ENCODE assay signal across 10 mouse cellular contexts in the genomic region with DNA sequence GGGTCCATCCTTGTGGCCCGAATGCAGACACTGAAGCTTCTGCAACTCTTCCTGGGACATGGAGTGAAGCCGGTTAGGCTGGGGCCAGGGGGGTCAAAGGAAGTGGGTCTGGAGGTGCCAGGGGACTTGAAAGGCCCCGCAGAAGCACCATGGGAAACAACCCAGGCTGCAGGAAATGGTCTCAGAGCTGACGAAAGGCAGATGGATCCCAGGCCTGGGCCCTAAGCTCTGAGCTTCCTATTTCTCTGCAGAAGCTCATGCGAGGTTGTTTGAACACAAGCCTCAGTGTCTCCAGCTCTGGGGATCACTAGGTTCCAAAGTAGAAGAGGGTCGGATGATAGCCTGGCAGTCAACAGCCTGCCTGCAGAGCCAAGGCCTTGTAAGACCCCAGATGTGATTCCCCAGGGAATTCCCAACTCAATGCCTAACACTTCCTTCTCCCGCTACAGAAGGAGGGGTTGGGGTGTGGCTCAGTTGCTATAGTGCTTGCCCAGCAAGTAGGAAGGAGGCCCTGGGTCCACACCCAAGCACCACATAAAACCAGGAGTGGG.
DNase-seq lines count a peak whose midpoint lies in the region; ATAC-seq and TF ChIP-seq lines count a peak whose summit lies in the region.
"Had no signal": no experiment of that assay in that cellular context is flagged by ENCODE, and none has a peak within 500 bp of the region (broad histone marks: within the 10 kb centered on the region; RNA-seq: fewer than 3 reads in every experiment).

No protein-coding gene starts in this region.

- no peaks in the 10 kb centered on the region for H3K36me3 ChIP-seq in ES-E14 (ENCODE audit: control insufficient read depth, insufficient read depth, low read length, poor library complexity, severe bottlenecking)
- no peaks in the 10 kb centered on the region for H3K36me3 ChIP-seq in heart, embryonic 14.5 days (ENCODE audit: control insufficient read depth, insufficient read depth, low read length)
- H3K36me3 ChIP-seq in limb, embryonic 12.5 days = no peaks in the 10 kb centered on the region

- H3K9me3 ChIP-seq in ES-E14 (ENCODE audit: control insufficient read depth, insufficient read depth, low read depth, low read length) = no peaks in the 10 kb centered on the region
- H3K9me3 ChIP-seq in heart, embryonic 14.5 days (ENCODE audit: control insufficient read depth, low read length) = no peaks in the 10 kb centered on the region
- no peaks in the 10 kb centered on the region for H3K9me3 ChIP-seq in limb, embryonic 12.5 days

- no peak overlapping the region for H3K9ac ChIP-seq in ES-E14 (ENCODE audit: insufficient read depth, low read depth, low read length, poor library complexity, severe bottlenecking)
- H3K9ac ChIP-seq in heart, embryonic 14.5 days (ENCODE audit: low read length) = no peak overlapping the region
- H3K9ac ChIP-seq in limb, embryonic 12.5 days (replicated peaks) = no peak overlapping the region

- H3K4me1 ChIP-seq in ES-E14 (ENCODE audit: control insufficient read depth in 2 of 2, insufficient read depth in 2 of 2, low read length in 2 of 2, poor library complexity in 1 of 2) = peaks cover 15 to 24% of the 10 kb centered on the region in 2 experiments
- H3K4me1 ChIP-seq in heart, embryonic 14.5 days (ENCODE audit: control insufficient read depth in 2 of 2, insufficient read depth in 2 of 2, low read length in 2 of 2) = peaks cover 16 to 21% of the 10 kb centered on the region in 2 experiments
- H3K4me1 ChIP-seq in limb, embryonic 12.5 days (replicated peaks) = peaks cover 41% of the 10 kb centered on the region

- peaks cover 31% of the 10 kb centered on the region for H3K27me3 ChIP-seq in heart, embryonic 14.5 days (ENCODE audit: control insufficient read depth, insufficient read depth, low read length)
- peaks cover 36% of the 10 kb centered on the region for H3K27me3 ChIP-seq in limb, embryonic 12.5 days

- peak; percentile 96 for DNase-seq in heart, adult 11 months
- DNase-seq in heart, postnatal 36 days = no peak
- DNase-seq in ES-E14 (ENCODE audit: low read depth, low spot score) = no peak
- DNase-seq in frontal cortex, postnatal 10 days (ENCODE audit: low spot score in 2 of 2) = no peak
- DNase-seq in embryo, embryonic 11 days = no peak
- DNase-seq in urinary bladder, postnatal 14 days (ENCODE audit: low spot score) = no peak
- DNase-seq: adrenal gland, postnatal 10 days; kidney, adult 8-10 months had no signal

- H3K4me2 ChIP-seq in heart, embryonic 14.5 days (ENCODE audit: low read length) = no peak overlapping the region
- H3K4me2 ChIP-seq in limb, embryonic 12.5 days = no peak overlapping the region

- peak; percentile 37; the same call in 1 of the 2 replicates for ATAC-seq in heart, embryonic 14.5 days (ENCODE audit: insufficient number of reproducible peaks, insufficient read depth, low FRiP score, low read depth)
- no peak for ATAC-seq in limb, embryonic 12.5 days (ENCODE audit: insufficient number of reproducible peaks, insufficient read depth, low FRiP score, low TSS enrichment, low read depth)

- intact Hi-C loops in heart, postnatal 36 days (cut with DNase I) = no loop called here

- 23% methylated on average over 7 of the region's 7 CpGs for WGBS in heart, embryonic 14.5 days
- WGBS in limb, embryonic 12.5 days = 16% methylated on average over 7 of the region's 7 CpGs

- in situ Hi-C loops in ES-E14 (cut with MboI; ENCODE audit: low sequenced_read_pairs in 2 of 2, unreplicated experiment in 2 of 2) = no loop called here

- no peak overlapping the region for H3K4me3 ChIP-seq in ES-E14 (ENCODE audit: insufficient read depth in 1 of 2, low read depth in 1 of 2, low read length in 2 of 2, poor library complexity in 1 of 2, severe bottlenecking in 1 of 2)
- H3K4me3 ChIP-seq in heart, embryonic 14.5 days (ENCODE audit: control insufficient read depth in 1 of 2, insufficient read depth in 1 of 2, low read depth in 1 of 2, low read length in 2 of 2) = no peak overlapping the region
- no peak overlapping the region for H3K4me3 ChIP-seq in limb, embryonic 12.5 days (replicated peaks)

- peak overlapping the region; percentile 27; the same call in 1 of the 2 replicates for H3K27ac ChIP-seq in ES-E14 (ENCODE audit: insufficient read depth, low read depth, low read length, poor library complexity, severe bottlenecking)
- H3K27ac ChIP-seq in heart, embryonic 14.5 days (replicated peaks in 1 of 2; ENCODE audit: control insufficient read depth in 1 of 2, insufficient read depth in 1 of 2, low read depth in 2 of 2, low read length in 2 of 2) = no peak overlapping the region
- peak overlapping the region; percentile 20; the same call in 1 of the 2 replicates for H3K27ac ChIP-seq in limb, embryonic 12.5 days

TF ChIP-seq in ES-E14, 5 proteins besides CTCF, POLR2A, EP300 and RAD21:
- TF ChIP-seq MAFK (IDR thresholded peaks at IDR 0.05; ENCODE audit: insufficient read depth, low read depth, low read length) (no peak), HCFC1 (IDR thresholded peaks at IDR 0.05; ENCODE audit: borderline replicate concordance, insufficient read depth, low read length) (no peak), CHD2 (IDR thresholded peaks at IDR 0.05; ENCODE audit: low read depth, low read length) (no peak), ZC3H11A (IDR thresholded peaks at IDR 0.05; ENCODE audit: borderline replicate concordance, low read depth, low read length) (no peak), ZNF384 (IDR thresholded peaks at IDR 0.05; ENCODE audit: low read depth, low read length) (no peak)

Comparison
In these comparisons a context has a peak if more than half of its experiments do, and no peak if none do; other contexts are left out.
1. H3K27ac ChIP-seq: peak in ES-E14 (single experiment) and limb, embryonic 12.5 days (single experiment); none in heart, embryonic 14.5 days (0 of 2).